Mouse (Mus musculus) liver, embryonic 14.5 days (tissue): ENCODE data around the gene Cyp2u1.

ENCODE experiments used
- CTCF ChIP-seq: IDR thresholded peaks from 2 replicates; pipeline ENCODE4 v1.5.1; 2016; ENCODE audit warnings: antibody characterized with exemption, low read depth, control low read depth
- EP300 ChIP-seq: IDR thresholded peaks from 2 replicates; pipeline ENCODE4 v1.6.1; 2016; ENCODE audit warnings: antibody characterized with exemption, low read depth

DNA sequence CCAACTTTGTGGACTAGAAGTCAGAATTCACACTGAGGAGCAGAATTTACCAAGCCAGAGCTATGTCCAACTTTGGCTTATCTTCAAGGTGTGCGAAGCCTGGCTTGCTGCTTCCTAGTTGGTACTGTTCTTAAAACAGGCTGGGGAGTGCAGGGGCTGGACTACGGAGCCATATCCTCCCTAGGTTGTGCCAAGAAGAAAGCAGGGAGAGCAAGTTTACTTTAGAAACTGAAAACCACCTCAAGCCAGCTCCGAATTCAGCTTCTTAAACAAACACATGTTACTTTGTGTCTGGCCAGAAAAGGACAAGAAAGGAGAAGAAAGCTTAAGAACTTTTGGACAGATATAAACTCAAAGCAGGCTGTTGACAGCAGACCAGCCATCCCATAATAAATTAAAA lies 37.9 kb upstream of the Cyp2u1 start:
- no peak for TF ChIP-seq CTCF
- TF ChIP-seq EP300: no peak
